Mouse (Mus musculus): ENCODE results near the gene Cacna1a.

The Cacna1a gene

DNA sequence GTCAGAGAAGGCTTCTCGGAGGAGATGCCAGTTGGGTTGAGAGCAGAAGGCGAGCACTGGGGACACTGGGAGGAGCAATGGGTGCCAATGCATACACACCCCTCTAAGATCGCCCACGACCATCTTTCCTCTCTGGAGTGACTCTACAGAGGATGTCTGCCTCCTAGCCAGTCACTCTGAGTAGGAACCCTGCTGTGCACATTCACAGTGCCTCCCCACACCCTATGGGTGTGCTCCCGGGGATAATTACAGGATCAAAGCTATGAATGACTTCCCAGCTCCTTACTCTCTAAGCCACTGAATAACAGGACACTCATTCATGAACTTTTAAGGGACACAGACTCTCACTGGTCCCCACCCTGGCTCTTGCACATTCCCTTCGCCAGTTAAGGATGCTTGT is 151.1 kb downstream of the Cacna1a start:
- DNase-seq (ENCODE audit: low read depth, low spot score): no peak

DNA sequence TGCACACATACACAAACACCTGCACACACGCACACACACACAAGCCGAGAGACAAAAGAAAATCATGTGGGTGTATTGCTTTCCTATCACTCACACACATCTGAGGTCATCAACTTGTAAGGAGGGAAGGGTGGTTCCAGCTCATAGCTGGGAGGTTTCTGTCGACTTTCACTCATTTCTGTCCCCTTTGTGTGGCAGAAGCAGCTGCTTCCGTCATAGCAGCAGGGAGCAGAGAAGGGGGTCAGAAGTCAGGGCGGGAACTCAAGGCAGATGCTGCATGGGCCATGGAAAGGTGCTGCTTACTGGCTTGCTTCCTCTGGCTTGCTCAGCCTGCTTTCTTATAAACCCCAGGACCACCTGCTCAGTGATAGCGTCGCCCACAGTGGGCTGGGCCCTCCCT is 154.2 kb downstream of the Cacna1a start:
- no peak for DNase-seq (ENCODE audit: low read depth, low spot score)

DNA sequence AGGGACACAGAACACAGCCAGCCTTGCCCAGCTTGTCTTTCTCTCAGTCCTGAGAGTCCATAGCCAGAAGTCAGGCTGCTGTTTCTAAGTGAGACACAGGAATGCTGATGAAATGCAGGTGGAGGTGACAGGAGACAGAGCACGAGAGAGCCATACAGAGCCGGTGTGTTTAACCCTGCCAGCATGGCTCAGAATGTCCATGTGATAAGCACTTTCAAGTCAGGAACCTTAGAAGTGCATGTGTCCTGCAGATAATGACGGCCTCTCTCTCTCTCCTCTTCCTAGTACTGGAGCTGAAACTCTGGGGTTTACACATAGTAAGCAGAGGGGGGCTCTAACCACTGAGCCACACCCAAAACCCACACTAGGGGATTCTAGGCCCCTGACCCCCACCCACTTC is 157.3 kb downstream of the Cacna1a start:
- no peak for DNase-seq (ENCODE audit: low read depth, low spot score)

DNA sequence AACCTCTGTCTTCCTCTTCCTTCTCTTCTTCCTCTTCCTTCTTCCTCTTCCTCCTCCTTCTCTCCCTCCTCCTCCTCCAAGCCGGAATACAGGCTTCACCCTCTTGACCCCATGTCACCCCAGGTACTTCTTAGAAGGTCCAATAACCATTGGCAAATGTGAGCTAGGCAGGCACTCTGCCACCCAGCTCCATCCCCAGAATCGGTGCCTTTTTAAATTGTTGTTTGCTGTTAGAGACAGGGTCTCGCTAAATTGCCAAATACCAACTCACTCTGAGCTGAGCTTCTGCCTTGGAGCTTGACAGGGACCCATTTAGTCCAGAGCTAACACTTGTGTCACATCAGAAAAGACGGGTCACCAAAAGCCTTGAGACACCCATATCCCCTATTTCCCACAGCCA is 164.2 kb downstream of the Cacna1a start:
- DNase-seq (ENCODE audit: low read depth, low spot score): no peak

DNA sequence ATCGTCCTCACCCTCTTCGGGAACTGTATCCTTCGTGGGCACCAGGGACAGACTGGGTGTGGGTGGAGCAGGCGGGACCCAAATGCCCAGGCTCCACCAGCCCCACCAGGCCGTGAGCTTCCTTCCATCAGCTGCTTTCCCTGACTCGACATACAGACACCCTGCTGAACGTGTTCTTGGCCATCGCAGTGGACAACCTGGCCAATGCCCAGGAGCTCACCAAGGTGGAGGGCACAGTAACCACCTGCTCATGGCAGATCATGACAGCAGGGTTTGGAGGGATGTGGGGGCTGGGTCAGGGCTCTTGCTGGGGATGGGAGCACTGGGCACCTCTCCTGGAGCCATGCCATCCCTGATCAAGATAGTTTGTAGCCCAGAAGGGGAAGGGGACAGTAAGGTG is 164.9 kb downstream of the Cacna1a start:
- no peak for DNase-seq (ENCODE audit: low read depth, low spot score)

DNA sequence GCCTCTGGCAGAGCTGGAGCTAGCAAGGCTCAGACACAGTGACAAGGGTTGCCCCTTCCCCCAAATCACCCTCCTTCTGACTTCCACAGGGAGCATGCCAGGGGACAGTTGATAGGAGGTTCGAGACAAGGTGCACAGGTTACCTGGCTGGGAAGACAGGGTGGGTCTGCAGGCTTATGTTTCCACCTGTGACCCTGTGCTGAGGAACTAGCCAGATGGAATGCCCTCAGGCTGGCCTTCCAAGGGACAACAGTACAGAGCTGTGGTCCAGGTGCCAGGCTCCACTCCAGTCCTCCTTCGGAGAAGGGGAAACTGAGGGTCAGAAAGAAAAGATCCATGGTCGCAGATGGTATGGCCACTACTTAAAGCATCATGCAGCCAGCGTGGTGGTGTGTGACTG is 165.4 kb downstream of the Cacna1a start:
- DNase-seq (ENCODE audit: low read depth, low spot score): no peak

DNA sequence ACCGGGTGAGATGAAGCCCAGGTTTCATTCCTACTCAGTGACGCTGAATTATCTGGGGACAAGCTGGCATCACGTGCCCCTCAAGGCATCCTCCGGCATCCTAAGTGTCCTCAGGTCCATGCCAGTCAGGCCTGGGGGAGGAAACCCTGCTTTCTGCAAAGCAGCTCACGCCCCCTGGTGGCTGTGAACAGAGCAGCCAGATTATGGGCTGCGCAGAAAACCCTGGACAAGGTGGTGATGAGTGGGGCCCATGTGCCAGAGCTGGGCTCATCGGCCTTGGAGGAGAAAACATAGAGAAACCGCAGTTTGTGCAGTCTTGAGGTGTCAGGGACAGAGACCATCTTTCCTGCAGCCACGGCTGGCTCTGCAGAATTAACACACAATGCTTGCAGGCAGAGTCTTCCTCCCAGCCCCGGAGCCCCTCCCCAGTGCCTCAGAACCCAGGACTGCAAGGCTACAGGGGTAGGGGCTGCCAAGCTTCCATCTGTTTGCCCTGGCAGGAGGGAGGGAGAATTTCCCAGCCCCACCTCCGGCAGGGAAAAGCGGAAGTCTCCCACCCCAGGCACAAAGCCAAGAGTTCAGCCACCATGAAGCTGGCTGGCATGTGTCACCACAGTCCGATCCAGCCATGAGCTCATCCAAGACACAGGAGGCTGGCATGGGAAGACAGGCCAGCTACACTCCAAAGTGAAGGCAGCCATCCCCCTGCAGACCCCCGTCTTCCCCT is 166.2 kb downstream of the Cacna1a start:
- DNase-seq (ENCODE audit: low read depth, low spot score): peak; percentile 49

DNA sequence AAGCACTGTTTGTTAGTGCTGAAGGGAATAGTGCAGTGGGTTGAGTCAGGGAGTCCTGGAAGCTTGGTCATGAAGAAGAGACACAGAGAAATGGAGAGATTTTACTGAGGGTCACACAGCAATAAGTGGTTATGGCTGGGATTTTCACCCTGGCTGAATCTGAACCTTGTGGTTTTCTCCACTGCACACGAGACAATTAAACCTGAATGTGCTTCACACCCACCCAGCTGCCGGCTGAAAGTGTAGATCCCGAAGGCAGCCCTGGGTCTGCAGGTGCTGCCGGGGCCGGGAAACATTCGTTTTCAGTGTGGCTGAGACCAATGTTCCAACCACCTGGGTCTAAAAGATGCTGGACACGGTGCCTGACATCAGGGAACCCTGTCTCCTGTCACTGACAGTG is 167.0 kb downstream of the Cacna1a start:
- no peak for DNase-seq (ENCODE audit: low read depth, low spot score)

DNA sequence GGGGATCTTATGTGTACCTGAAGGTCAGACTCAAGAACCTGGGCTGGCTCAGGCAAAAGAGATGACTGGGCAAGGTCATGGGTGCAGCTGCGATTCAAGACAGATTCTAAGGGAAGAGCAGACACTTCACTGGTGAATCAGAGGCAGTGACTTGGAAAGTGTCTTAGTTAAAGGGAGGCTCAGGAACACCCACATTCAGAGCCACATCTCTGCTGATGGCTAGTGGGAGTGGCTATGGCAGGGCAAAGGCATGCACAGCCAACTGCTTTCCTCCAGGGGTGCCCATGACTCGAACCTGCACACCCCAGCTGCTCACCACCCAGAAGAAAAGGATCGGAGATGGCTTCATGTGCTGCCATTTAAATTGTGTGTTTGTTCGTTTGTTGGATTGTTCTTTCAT is 169.7 kb downstream of the Cacna1a start:
- no peak for DNase-seq (ENCODE audit: low read depth, low spot score)

DNA sequence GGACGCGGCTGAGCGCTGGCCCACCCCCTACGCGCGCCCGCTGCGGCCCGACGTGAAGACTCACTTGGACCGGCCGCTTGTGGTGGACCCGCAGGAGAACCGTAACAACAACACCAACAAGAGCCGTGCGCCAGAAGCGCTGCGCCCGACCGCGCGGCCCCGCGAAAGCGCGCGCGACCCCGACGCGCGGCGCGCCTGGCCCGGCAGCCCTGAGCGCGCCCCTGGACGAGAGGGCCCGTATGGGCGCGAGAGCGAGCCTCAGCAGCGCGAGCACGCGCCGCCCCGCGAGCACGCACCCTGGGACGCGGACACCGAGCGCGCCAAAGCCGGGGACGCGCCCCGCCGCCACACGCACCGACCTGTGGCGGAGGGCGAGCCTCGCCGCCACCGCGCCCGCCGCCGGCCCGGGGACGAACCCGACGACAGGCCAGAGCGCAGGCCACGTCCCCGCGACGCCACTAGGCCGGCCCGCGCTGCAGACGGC is 170.9 kb downstream of the Cacna1a start:
- DNase-seq (ENCODE audit: low read depth, low spot score): no peak

DNA sequence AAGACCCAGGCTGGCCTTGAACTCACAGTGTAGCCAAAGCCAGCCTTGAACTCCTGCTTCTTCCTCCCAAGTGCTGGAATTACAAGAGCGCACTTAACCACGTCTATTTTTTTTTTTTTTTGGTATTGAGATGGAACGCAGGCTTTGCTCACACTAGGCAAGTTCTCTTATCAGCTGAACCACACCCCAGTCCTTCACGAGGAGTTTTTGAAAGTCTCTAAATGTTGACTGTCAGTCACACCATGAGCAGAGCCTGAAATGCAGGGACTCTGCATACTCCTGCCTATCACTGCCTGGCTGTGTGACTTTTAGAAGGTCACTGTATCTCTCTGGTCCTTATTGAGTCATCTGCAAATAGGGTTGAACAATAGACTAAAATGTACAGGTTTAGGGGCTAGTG is 173.5 kb downstream of the Cacna1a start:
- no peak for DNase-seq (ENCODE audit: low read depth, low spot score)

DNA sequence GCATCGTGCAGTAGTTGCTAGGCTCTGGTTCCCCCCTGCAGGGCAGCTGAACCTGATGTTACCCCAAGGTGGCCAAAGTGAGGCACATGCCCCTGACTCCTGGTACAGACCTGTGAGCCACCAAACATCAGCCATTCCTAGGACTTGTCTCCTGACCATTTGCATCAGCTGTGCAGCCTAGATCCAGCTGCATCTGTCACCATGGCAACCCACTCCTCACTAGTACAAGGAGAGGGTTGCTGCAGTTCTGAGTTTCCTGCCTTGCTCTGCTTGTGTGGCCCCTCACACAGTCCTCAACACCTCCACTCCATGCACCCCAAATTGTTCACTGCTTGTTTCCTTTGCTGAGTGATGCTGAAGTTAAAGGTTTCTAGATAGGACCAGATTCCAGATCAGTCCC is 175.8 kb downstream of the Cacna1a start:
- no peak for DNase-seq (ENCODE audit: low read depth, low spot score)

DNA sequence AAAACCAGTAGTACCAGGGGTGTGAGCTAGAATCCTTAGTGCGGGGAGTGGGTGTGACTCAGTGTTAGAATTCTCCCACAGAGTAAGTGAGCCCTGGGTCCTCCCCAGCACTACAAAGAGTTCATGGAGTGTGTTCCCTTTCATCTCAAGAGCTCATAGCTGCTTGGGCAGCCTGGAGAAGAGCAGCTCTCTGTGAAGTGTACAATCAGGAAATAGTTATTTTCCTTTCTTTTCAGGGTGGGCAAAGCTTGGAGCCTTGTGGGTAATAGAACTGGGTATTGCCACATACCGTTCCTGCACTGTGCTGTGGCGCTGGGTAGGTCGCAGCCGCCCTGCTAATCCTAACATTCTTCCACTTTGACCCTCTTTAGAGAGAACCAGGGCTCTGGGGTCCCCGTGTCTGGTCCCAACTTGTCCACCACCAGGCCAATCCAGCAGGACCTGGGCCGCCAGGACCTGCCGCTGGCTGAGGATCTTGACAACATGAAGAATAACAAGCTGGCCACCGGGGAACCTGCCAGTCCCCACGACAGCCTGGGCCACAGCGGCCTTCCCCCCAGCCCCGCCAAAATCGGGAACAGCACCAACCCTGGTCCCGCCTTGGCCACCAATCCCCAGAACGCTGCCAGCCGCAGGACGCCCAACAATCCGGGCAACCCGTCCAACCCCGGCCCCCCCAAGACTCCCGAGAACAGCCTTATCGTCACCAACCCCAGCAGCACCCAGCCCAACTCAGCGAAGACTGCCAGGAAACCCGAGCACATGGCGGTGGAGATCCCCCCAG is 177.5 kb downstream of the Cacna1a start:
- DNase-seq (ENCODE audit: low read depth, low spot score): no peak

DNA sequence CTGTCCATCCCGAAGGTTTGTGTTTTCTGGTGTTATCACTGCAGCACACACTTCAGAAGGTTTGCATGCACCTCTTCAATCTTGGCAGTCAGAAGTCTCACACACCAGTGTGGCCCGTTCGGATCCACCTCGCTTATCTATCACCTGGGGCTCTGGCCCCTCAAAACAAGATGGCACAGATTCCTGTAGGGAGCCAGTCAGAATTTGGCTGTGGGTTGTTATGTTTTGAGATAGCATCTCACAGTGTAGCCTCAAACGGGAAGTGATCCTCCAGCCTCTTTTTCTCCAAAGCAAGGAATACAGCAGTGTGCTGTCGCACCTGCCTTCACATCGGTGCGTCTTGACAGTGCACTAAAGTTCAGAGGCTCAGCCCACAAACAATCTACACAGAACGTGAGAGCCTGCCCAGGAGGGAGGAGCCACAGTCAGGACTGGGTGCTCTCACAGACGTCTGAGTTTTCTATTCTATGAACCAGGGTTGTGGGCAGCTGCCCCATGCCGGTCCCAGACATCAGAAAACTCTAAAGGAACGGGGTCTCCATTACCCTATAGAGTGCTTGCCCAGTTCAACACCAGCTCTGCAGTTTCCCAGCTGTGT is 178.7 kb downstream of the Cacna1a start:
- no peak for DNase-seq (ENCODE audit: low read depth, low spot score)

DNA sequence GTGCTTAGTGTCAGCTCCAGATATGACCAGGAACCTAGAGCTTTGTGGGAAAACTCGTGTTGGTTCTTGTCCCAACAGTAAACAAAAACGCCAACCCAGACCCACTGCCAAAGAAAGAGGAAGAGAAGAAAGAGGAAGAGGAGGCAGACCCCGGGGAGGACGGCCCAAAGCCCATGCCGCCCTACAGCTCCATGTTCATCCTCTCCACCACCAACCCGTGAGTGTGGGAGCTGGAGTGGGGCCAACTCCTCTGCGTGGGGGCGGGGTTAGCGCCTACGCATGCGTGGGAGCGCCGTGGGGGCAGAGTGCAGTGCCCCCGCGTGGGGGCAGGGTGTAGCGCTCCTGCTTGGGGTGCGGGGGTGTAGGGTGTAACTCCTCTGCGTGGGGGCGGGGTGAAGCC is 179.3 kb downstream of the Cacna1a start:
- DNase-seq (ENCODE audit: low read depth, low spot score): no peak

DNA sequence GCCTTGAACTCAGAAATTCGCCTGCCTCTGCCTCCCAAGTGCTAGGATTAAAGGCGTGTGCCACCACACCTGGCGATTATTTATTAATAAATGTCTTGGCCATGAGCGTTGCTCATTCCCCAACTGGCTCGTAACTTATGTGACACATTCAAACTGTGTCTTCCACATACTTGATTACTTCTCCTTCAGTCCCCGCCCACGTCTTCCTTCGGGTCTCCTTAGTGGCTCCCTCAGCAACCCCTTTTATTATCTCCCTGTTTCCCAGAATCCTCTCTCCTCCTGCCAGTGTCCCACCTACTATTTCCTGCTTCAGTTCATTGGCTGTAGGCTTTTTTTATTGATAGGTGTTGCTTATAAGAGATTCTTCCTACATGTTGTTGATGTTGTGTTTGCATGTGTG is 180.5 kb downstream of the Cacna1a start:
- no peak for DNase-seq (ENCODE audit: low read depth, low spot score)

DNA sequence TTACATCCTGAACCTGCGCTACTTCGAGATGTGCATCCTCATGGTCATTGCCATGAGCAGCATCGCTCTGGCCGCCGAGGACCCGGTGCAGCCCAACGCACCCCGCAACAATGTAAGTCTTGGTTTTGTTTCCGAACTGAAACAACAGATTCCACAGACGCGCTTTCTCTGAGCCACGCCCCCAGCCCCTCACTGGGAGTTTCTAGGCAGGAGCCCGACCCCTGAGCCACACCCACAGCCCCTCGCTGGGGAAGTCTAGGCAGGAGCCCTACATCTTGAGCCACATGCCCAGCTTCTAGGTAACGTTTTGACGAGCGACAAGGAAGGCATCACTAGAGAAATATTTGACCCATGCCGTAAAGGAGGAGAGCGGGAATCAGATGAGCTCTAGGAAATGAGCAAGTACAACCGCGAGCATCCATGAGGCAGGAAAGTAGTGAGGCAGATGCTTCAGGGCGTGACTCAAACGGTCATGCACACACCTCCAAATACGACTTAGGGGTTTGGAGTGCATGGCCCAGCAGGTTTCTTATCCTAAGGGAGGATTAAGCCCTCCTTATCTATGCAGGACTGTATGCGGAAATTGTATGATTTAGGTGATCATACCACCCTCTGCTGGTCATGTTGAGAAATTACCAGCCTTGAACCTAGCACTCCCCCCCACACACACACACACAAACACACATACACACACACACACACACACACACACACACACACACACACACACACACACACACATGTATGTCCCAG is 181.9 kb downstream of the Cacna1a start:
- DNase-seq (ENCODE audit: low read depth, low spot score): no peak

DNA sequence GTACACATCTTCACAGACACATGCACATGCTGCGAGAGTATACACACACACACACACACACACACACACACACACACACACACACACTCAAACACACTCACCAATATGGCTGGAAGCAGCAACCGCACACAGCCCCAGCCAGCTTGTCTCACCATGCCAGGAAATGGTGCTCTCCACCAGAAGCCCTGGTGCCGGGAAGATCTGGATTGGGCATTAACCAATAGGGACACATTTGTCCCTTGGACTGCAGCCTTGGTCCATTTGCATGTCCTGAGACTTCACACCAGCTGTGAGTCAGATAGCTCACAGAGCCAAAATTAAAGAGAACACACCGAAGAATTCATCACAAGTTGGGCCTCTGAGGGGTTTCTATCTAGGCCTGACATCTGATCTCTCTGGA is 189.2 kb downstream of the Cacna1a start:
- no peak for DNase-seq (ENCODE audit: low read depth, low spot score)

DNA sequence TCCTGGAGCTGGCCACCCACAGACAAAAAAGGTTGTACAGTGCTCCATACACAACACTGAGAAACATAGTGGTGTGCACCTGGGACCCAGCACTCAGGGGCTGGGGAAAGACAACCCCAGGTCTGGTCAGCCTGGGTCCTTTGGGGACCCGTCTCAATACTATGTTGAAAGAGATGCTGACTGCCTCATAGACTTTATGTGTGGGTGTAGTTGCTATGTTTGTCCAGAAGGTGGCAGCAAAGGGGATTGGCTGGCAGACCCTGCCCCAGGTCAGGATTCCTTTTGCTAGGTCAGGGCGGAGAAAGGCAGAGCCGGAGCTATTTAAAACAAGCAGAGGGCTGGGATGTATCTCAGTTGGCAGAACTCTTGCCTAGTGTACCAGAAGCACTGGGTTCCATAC is 191.4 kb downstream of the Cacna1a start:
- peak; percentile 51 for DNase-seq (ENCODE audit: low read depth, low spot score)

DNA sequence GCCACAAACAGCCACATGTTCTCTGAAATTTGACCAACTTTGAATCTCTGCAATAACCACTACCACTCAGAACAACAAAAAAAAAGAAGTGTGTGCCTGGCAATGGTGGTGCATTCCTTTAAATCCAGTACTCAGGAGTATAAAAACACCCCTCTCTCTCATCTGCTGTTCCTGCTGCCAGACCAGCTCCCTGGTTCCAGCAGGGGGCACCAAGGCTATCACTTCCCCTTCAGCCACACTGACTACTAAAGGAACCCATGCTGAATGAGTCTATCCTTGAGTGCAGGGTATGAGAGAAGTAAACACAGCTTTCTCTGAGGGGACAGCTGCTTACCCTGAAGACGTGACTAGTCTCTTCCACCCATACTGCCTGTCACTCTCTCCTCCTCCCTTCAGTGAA is 197.1 kb downstream of the Cacna1a start:
- no peak for DNase-seq (ENCODE audit: low read depth, low spot score)

DNA sequence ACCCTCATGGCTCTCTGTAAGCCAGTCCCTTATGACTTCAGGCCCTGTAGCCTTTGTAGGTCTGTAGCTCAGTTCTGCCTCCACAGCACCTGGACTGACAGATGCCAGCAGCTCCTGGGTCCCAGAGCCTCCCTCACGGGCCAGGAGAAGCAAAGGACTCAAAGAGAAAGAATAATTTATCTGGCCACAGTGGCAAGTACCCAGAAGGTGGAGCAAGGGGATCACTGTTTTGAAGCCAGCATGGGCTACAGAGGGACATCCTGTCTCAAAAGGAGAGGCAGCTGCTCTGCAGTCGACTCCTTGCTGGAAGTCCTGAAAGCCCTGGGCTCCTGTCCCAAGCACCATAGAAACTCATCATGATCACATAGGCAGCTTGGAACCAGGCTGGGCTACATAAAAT is 198.0 kb downstream of the Cacna1a start:
- no peak for DNase-seq (ENCODE audit: low read depth, low spot score)

DNA sequence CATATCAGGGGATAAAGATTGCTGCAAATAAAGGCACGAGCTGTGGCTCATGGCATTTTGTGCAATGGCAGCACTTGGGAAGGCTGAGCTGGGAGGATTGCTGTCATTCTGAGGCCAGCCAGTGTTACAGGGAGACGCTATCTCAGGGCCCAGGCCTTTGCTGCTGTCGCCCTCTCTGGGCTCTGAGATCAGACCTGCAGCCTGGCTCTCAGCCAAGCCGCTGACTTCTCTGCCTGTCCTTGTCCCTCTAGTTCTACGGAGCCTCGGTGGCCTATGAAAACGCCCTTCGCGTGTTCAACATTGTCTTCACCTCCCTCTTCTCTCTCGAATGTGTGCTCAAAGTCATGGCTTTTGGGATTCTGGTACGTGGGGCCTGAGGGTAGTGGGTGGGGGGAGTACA is 200.3 kb downstream of the Cacna1a start:
- DNase-seq (ENCODE audit: low read depth, low spot score): no peak

Measured in retina, postnatal 7 days (tissue).